Mouse (Mus musculus): ENCODE results near the gene Mgat1. TPM values are rescaled to one million over a fixed set of nuclear protein-coding genes. Genes with fewer than 3 reads are reported as not detected.

Gene Mgat1
- total and polyA plus RNA-seq, 3 experiments: 67.7 to 83.2 (median 80.9) TPM

- Histone ChIP-seq H3K79me2 (replicated peaks; ENCODE audit: control insufficient read depth, extremely low read depth, insufficient read depth, poor library complexity, severe bottlenecking) (peaks cover 3% of the 10 kb centered on the region; the same call in 1 of the 2 replicates), H3K36me3 (replicated peaks in 1 of 2; ENCODE audit: control insufficient read depth in 1 of 2, insufficient read depth in 1 of 2, low read length in 1 of 2) (no peaks in the 10 kb centered on the region), H3K4me2 (ENCODE audit: insufficient read depth, low read depth, poor library complexity, severe bottlenecking) (no peak overlapping the region), H3K4me3 (replicated peaks in 1 of 3; ENCODE audit: low read depth in 2 of 3, low read length in 2 of 3, poor library complexity in 1 of 3) (no peak overlapping the region), H3K9ac (ENCODE audit: insufficient read depth, low read depth) (no peak overlapping the region), H3K27me3 (replicated peaks) (no peaks in the 10 kb centered on the region), H3K4me1 (ENCODE audit: control insufficient read depth in 1 of 2, insufficient read depth in 2 of 2) (peaks cover 8 to 65% of the 10 kb centered on the region in 2 experiments; a peak in 3 of 4 replicates), H3K27ac (ENCODE audit: insufficient read depth, low read depth) (no peak overlapping the region), H3K9me3 (replicated peaks; ENCODE audit: low read length) (no peaks in the 10 kb centered on the region)
- in situ Hi-C loops (cut with MboI; ENCODE audit: low pct_ligation_motif_present, low pct_unique_long_range_greater_than_20kb, low sequenced_read_pairs) (loop anchor here (5.0 kb wide), 1 partner anchor 368 kb away; the partner anchor contains the start of gene Irgm1), dilution Hi-C loops (cut with MboI; ENCODE audit: extremely low pct_ligation_motif_present, extremely low pct_unique_long_range_greater_than_20kb, low sequenced_read_pairs) (no loop called here)
- no peak for DNase-seq (ENCODE audit: extremely low read depth)
- TF ChIP-seq ZNF384 (IDR thresholded peaks at IDR 0.05; ENCODE audit: low read depth, low read length) (no peak), RAD21 (IDR thresholded peaks at IDR 0.05; ENCODE audit: low read depth, low read length) (no peak), NELFE (IDR thresholded peaks at IDR 0.05; ENCODE audit: low read depth, low read length) (no peak), IRF4 (IDR thresholded peaks at IDR 0.05; ENCODE audit: low read depth, low read length) (no peak), CHD2 (IDR thresholded peaks at IDR 0.05; ENCODE audit: low read length) (no peak), SIN3A (IDR thresholded peaks at IDR 0.05; ENCODE audit: low read length) (no peak), TBP (conservative IDR thresholded peaks at IDR 0.05; ENCODE audit: low read depth, low read length) (no peak), USF2 (conservative IDR thresholded peaks at IDR 0.05; ENCODE audit: low read depth, low read length) (no peak), ELF1 (IDR thresholded peaks at IDR 0.05; ENCODE audit: low read depth, low read length) (no peak), ZKSCAN1 (IDR thresholded peaks at IDR 0.05; ENCODE audit: borderline replicate concordance, low read depth, low read length) (no peak), RCOR1 (conservative IDR thresholded peaks at IDR 0.05; ENCODE audit: low read depth, low read length) (no peak), SMC3 (IDR thresholded peaks at IDR 0.05; ENCODE audit: low read depth, low read length) (no peak), TCF12 (IDR thresholded peaks at IDR 0.05; ENCODE audit: low read depth, low read length) (no peak), POLR2A (IDR thresholded peaks at IDR 0.05; ENCODE audit: low read depth, low read length) (no peak), E2F4 (IDR thresholded peaks at IDR 0.05; ENCODE audit: insufficient replicate concordance, low read depth, low read length) (no peak), CHD1 (IDR thresholded peaks at IDR 0.05; ENCODE audit: low read depth, low read length) (no peak), GABPA (IDR thresholded peaks at IDR 0.05; ENCODE audit: insufficient replicate concordance, low read depth, low read length) (no peak), USF1 (IDR thresholded peaks at IDR 0.05; ENCODE audit: low read depth, low read length) (no peak), MAFK (IDR thresholded peaks at IDR 0.05; ENCODE audit: insufficient replicate concordance, low read length) (no peak), ETS1 (conservative IDR thresholded peaks at IDR 0.05; ENCODE audit: low read depth, low read length) (no peak)
Observed at GRCm38 (mm10) chr11:49240310-49240709, 3.7 kb upstream of the Mgat1 start.

GRCm38 (mm10) chr11:49240874-49241273 is 3.1 kb upstream of the Mgat1 start:
- Histone ChIP-seq H3K27ac (ENCODE audit: insufficient read depth, low read depth) (0 out of 2 replicates have a peak overlapping the region, but pooled peaks have one; percentile 29), H3K4me2 (ENCODE audit: insufficient read depth, low read depth, poor library complexity, severe bottlenecking) (peak overlapping the region; percentile 84; the same call in 1 of the 2 replicates), H3K4me1 (ENCODE audit: control insufficient read depth in 1 of 2, insufficient read depth in 2 of 2) (peaks cover 8 to 59% of the 10 kb centered on the region in 2 experiments; a peak in 3 of 4 replicates), H3K9me3 (replicated peaks; ENCODE audit: low read length) (no peaks in the 10 kb centered on the region), H3K79me2 (replicated peaks; ENCODE audit: control insufficient read depth, extremely low read depth, insufficient read depth, poor library complexity, severe bottlenecking) (peaks cover 8% of the 10 kb centered on the region), H3K9ac (ENCODE audit: insufficient read depth, low read depth) (0 out of 2 replicates have a peak overlapping the region, but pooled peaks have one; percentile 29), H3K4me3 (replicated peaks in 1 of 3; ENCODE audit: low read depth in 2 of 3, low read length in 2 of 3, poor library complexity in 1 of 3) (no peak overlapping the region), H3K36me3 (replicated peaks in 1 of 2; ENCODE audit: control insufficient read depth in 1 of 2, insufficient read depth in 1 of 2, low read length in 1 of 2) (no peaks in the 10 kb centered on the region), H3K27me3 (replicated peaks) (no peaks in the 10 kb centered on the region)
- DNase-seq (ENCODE audit: extremely low read depth): no peak
- TF ChIP-seq ZMIZ1 (IDR thresholded peaks at IDR 0.05; ENCODE audit: low read depth, low read length) (no peak), SMC3 (IDR thresholded peaks at IDR 0.05; ENCODE audit: low read depth, low read length) (peak; percentile 82), RAD21 (IDR thresholded peaks at IDR 0.05; ENCODE audit: low read depth, low read length) (peak; percentile 81), USF1 (IDR thresholded peaks at IDR 0.05; ENCODE audit: low read depth, low read length) (no peak), IRF4 (IDR thresholded peaks at IDR 0.05; ENCODE audit: low read depth, low read length) (no peak), ZC3H11A (IDR thresholded peaks at IDR 0.05; ENCODE audit: low read depth, low read length) (0 out of 2 replicates have a peak, but pooled peaks have one; percentile 10), CTCF (conservative IDR thresholded peaks at IDR 0.05 in 1 of 2, IDR thresholded peaks at IDR 0.05 in 1 of 2; ENCODE audit: low read depth in 2 of 2, low read length in 2 of 2) (peak in 1 of 2 experiments; percentile 77; a peak in 2 of 4 replicates)
- in situ Hi-C loops (cut with MboI; ENCODE audit: low pct_ligation_motif_present, low pct_unique_long_range_greater_than_20kb, low sequenced_read_pairs): loop anchor here (5.0 kb wide), 1 partner anchor 369 kb away; the partner anchor contains the start of gene Irgm1
- dilution Hi-C loops (cut with MboI; ENCODE audit: extremely low pct_ligation_motif_present, extremely low pct_unique_long_range_greater_than_20kb, low sequenced_read_pairs): no loop called here
